Mouse (Mus musculus) CH12.LX (cell line): ENCODE results near the gene Lrrn4cl. TPM values are rescaled to one million over a fixed set of nuclear protein-coding genes. Genes with fewer than 3 reads are reported as not detected.
A peak's percentile ranks its signal among the peaks of the same experiment; 100 is the strongest.

ENCODE experiments used
- DNase-seq: peaks from one replicate; pipeline ENCODE4 v3.0.0-alpha.2; 2013; ENCODE audit errors: extremely low read depth
- H3K27ac ChIP-seq: 2 replicates; pipeline ENCODE4 v1.5.1; 2012; ENCODE audit warnings: low read depth, mild to moderate bottlenecking, control low read depth, moderate library complexity; ENCODE audit not compliant: insufficient read depth
- H3K27me3 ChIP-seq: replicated peaks from 2 replicates; pipeline ENCODE3; 2012; ENCODE audit warnings: inconsistent platforms
- H3K36me3 ChIP-seq, 2 experiments: replicated peaks in 1 of 2; 2 replicates each; pipeline versions ENCODE3 to v1.6.1; 2012; ENCODE audit warnings: inconsistent platforms in 1 of 2, low read length in 1 of 2, mild to moderate bottlenecking in 1 of 2, mixed read lengths in 1 of 2, moderate library complexity in 1 of 2; ENCODE audit not compliant: control insufficient read depth in 1 of 2, insufficient read depth in 1 of 2
- H3K4me1 ChIP-seq, 2 experiments: 2 replicates each; pipeline ENCODE4 v1.6.1; 2012; ENCODE audit warnings: inconsistent platforms in 1 of 2, moderate library complexity in 1 of 2; ENCODE audit not compliant: insufficient read depth in 2 of 2, control insufficient read depth in 1 of 2
- H3K4me2 ChIP-seq: 2 replicates; pipeline ENCODE4 v1.6.1; 2012; ENCODE audit warnings: low read depth, mild to moderate bottlenecking, control low read depth; ENCODE audit not compliant: poor library complexity, insufficient read depth, severe bottlenecking
- H3K4me3 ChIP-seq, 3 experiments: fragments of 150-350 bp in 1 of 3; sonication (generic) in 1 of 3; replicated peaks in 1 of 3; 2 replicates each; pipeline versions ENCODE3 to v1.5.1; 2011 to 2012; ENCODE audit warnings: low read depth in 2 of 3, low read length in 2 of 3, mild to moderate bottlenecking in 2 of 3, moderate library complexity in 2 of 3, control low read depth in 1 of 3, improper control_type of control experiment in 1 of 3, inconsistent platforms in 1 of 3, mixed read lengths in 1 of 3; ENCODE audit not compliant: poor library complexity in 1 of 3
- H3K79me2 ChIP-seq: replicated peaks from 2 replicates; pipeline ENCODE4 v1.6.1; 2012; ENCODE audit warnings: mild to moderate bottlenecking, moderate library complexity; ENCODE audit not compliant: control insufficient read depth, poor library complexity, insufficient read depth, severe bottlenecking; ENCODE audit errors: extremely low read depth
- H3K9ac ChIP-seq: 2 replicates; pipeline ENCODE4 v1.6.1; 2012; ENCODE audit warnings: low read depth, mild to moderate bottlenecking, control low read depth, moderate library complexity; ENCODE audit not compliant: insufficient read depth
- H3K9me3 ChIP-seq: replicated peaks from 2 replicates; pipeline ENCODE3; 2012; ENCODE audit warnings: low read length, inconsistent platforms, mixed read lengths
- BHLHE40 ChIP-seq: IDR thresholded peaks from 2 replicates; pipeline ENCODE4 v1.6.1; 2011; ENCODE audit warnings: mild to moderate bottlenecking, low read depth, low read length, improper control_type of control experiment
- CHD1 ChIP-seq: IDR thresholded peaks from 2 replicates; pipeline ENCODE4 v1.6.1; 2012; ENCODE audit warnings: low read depth, low read length, improper control_type of control experiment, inconsistent platforms
- CHD2 ChIP-seq: IDR thresholded peaks from 2 replicates; pipeline ENCODE4 v1.6.1; 2011; ENCODE audit warnings: low read length, improper control_type of control experiment
- CTCF ChIP-seq, 2 experiments: IDR thresholded peaks in 1 of 2; conservative IDR thresholded peaks in 1 of 2; 2 replicates each; pipeline ENCODE4 v1.5.1; 2011 to 2012; ENCODE audit warnings: low read depth in 2 of 2, low read length in 2 of 2, improper control_type of control experiment in 1 of 2, inconsistent platforms in 1 of 2, mild to moderate bottlenecking in 1 of 2, moderate library complexity in 1 of 2
- E2F4 ChIP-seq: IDR thresholded peaks from 2 replicates; pipeline ENCODE4 v1.6.1; 2011; ENCODE audit warnings: low read depth, low read length, improper control_type of control experiment; ENCODE audit not compliant: insufficient replicate concordance
- ELF1 ChIP-seq: IDR thresholded peaks from 2 replicates; pipeline ENCODE4 v1.6.1; 2014; ENCODE audit warnings: low read depth, mild to moderate bottlenecking, inconsistent platforms, low read length, improper control_type of control experiment
- EP300 ChIP-seq: IDR thresholded peaks from 2 replicates; pipeline ENCODE4 v1.6.1; 2011; ENCODE audit warnings: low read length, improper control_type of control experiment
- ETS1 ChIP-seq: conservative IDR thresholded peaks from 2 replicates; pipeline ENCODE4 v1.6.1; 2012; ENCODE audit warnings: low read depth, mild to moderate bottlenecking, inconsistent platforms, low read length, improper control_type of control experiment, moderate library complexity
- IRF4 ChIP-seq: IDR thresholded peaks from 2 replicates; pipeline ENCODE4 v1.6.1; 2014; ENCODE audit warnings: low read depth, mild to moderate bottlenecking, inconsistent platforms, low read length, improper control_type of control experiment
- MAFK ChIP-seq: IDR thresholded peaks from 2 replicates; pipeline ENCODE4 v1.6.1; 2011; ENCODE audit warnings: low read length, improper control_type of control experiment; ENCODE audit not compliant: insufficient replicate concordance
- MAX ChIP-seq: IDR thresholded peaks from 2 replicates; pipeline ENCODE4 v1.6.1; 2011; ENCODE audit warnings: low read length, improper control_type of control experiment
- MAZ ChIP-seq: IDR thresholded peaks from 2 replicates; pipeline ENCODE4 v1.6.1; 2012; ENCODE audit warnings: low read depth, mild to moderate bottlenecking, inconsistent platforms, low read length, improper control_type of control experiment, moderate library complexity
- MEF2A ChIP-seq: IDR thresholded peaks from 2 replicates; pipeline ENCODE4 v1.6.1; 2014; ENCODE audit warnings: low read depth, mild to moderate bottlenecking, inconsistent platforms, low read length, improper control_type of control experiment, borderline replicate concordance
- MXI1 ChIP-seq: IDR thresholded peaks from 2 replicates; pipeline ENCODE4 v1.6.1; 2011; ENCODE audit warnings: mild to moderate bottlenecking, low read depth, low read length, improper control_type of control experiment
- MYC ChIP-seq: IDR thresholded peaks from 2 replicates; pipeline ENCODE4 v1.6.1; 2011; ENCODE audit warnings: low read depth, mild to moderate bottlenecking, improper control_type of control experiment, low read length
- POLR2AphosphoS2 ChIP-seq: IDR thresholded peaks from 2 replicates; pipeline ENCODE4 v1.6.1; 2011; ENCODE audit warnings: low read depth, low read length, improper control_type of control experiment
- RAD21 ChIP-seq: IDR thresholded peaks from 2 replicates; pipeline ENCODE4 v1.6.1; 2011; ENCODE audit warnings: low read depth, mild to moderate bottlenecking, low read length, improper control_type of control experiment, moderate library complexity
- RCOR1 ChIP-seq: conservative IDR thresholded peaks from 2 replicates; pipeline ENCODE4 v1.6.1; 2012; ENCODE audit warnings: low read depth, mild to moderate bottlenecking, inconsistent platforms, low read length, improper control_type of control experiment
- SMC3 ChIP-seq: IDR thresholded peaks from 2 replicates; pipeline ENCODE4 v1.6.1; 2011; ENCODE audit warnings: low read depth, low read length, improper control_type of control experiment
- TCF12 ChIP-seq: IDR thresholded peaks from 2 replicates; pipeline ENCODE4 v1.6.1; 2014; ENCODE audit warnings: low read depth, mild to moderate bottlenecking, inconsistent platforms, low read length, improper control_type of control experiment
- UBTF ChIP-seq: IDR thresholded peaks from 2 replicates; pipeline ENCODE4 v1.6.1; 2012; ENCODE audit warnings: low read depth, mild to moderate bottlenecking, inconsistent platforms, low read length, improper control_type of control experiment, moderate library complexity
- USF1 ChIP-seq: IDR thresholded peaks from 2 replicates; pipeline ENCODE4 v1.6.1; 2014; ENCODE audit warnings: low read depth, mild to moderate bottlenecking, inconsistent platforms, low read length, improper control_type of control experiment
- USF2 ChIP-seq: conservative IDR thresholded peaks from 2 replicates; pipeline ENCODE4 v1.6.1; 2011; ENCODE audit warnings: low read depth, low read length, improper control_type of control experiment
- ZKSCAN1 ChIP-seq: IDR thresholded peaks from 2 replicates; pipeline ENCODE4 v1.6.1; 2012; ENCODE audit warnings: low read depth, inconsistent platforms, low read length, improper control_type of control experiment, borderline replicate concordance
- ZMIZ1 ChIP-seq: IDR thresholded peaks from 2 replicates; pipeline ENCODE4 v1.6.1; 2012; ENCODE audit warnings: low read depth, mild to moderate bottlenecking, inconsistent platforms, low read length, improper control_type of control experiment
- dilution Hi-C: fragments of 300-500 bp; cut with MboI; formaldehyde crosslinking; loops from 2 replicates; pipeline ENCODE4 v1.14.3; 2020; ENCODE audit warnings: low sequenced_read_pairs; ENCODE audit not compliant: extremely low pct_unique_long_range_greater_than_20kb, extremely low pct_ligation_motif_present
- in situ Hi-C: fragments of 300-500 bp; cut with MboI; formaldehyde crosslinking; loops from 3 replicates; pipeline ENCODE4 v1.14.3; 2019; ENCODE audit warnings: low sequenced_read_pairs, low pct_ligation_motif_present, low pct_unique_long_range_greater_than_20kb, mixed read lengths
- polyA plus RNA-seq: library from polyadenylated mRNA; unstranded; fragments of >175 nt; gene quantifications from 2 replicates; pipeline ENCODE4 v1.2.1, GENCODE M21; 2012; ENCODE audit warnings: low read depth; ENCODE audit not compliant: insufficient read length
- total RNA-seq, 2 experiments: library from RNA; depleted of rRNA; stranded (reverse); fragments of 300-350 nt in 1 of 2; fragments of >200 nt in 1 of 2; gene quantifications; 2 replicates each; pipeline ENCODE4 v1.2.3; 2012 to 2014

Lrrn4cl gene
- total and polyA plus RNA-seq, 3 experiments: 0.17 to 0.41 (median 0.31) TPM

- H3K36me3 ChIP-seq: peaks cover 20 to 27% of the 10 kb centered on the region in 2 experiments
- TF ChIP-seq ZKSCAN1 (no peak), USF1 (no peak), BHLHE40 (no peak), MAZ (no peak), IRF4 (no peak), UBTF (no peak), MYC (no peak), EP300 (no peak), CHD1 (no peak), E2F4 (no peak), TCF12 (no peak), MAFK (no peak), RAD21 (peak; percentile 7), POLR2AphosphoS2 (no peak), ETS1 (no peak), MAX (no peak), ZMIZ1 (no peak), ELF1 (no peak), CHD2 (no peak), MEF2A (no peak), SMC3 (peak; percentile 35), MXI1 (no peak), CTCF (conservative IDR thresholded peaks at IDR 0.05 in 1 of 2, IDR thresholded peaks at IDR 0.05 in 1 of 2; ENCODE audit: low read depth in 2 of 2, low read length in 2 of 2) (peak in 1 of 2 experiments; percentile 47; a peak in 2 of 4 replicates), RCOR1 (no peak), USF2 (no peak)
- H3K9me3 ChIP-seq: no peaks in the 10 kb centered on the region
- H3K4me1 ChIP-seq: no peaks in the 10 kb centered on the region
- H3K9ac ChIP-seq: no peak overlapping the region
- no peaks in the 10 kb centered on the region for H3K27me3 ChIP-seq
- in situ Hi-C loops (no loop called here), dilution Hi-C loops (no loop called here)
- no peak for DNase-seq
- H3K4me3 ChIP-seq: no peak overlapping the region
- H3K27ac ChIP-seq: no peak overlapping the region
- no peaks in the 10 kb centered on the region for H3K79me2 ChIP-seq
- no peak overlapping the region for H3K4me2 ChIP-seq
These were observed 1.1 kb downstream of the Lrrn4cl start for GRCm38 (mm10) chr19:8851639-8852038.
